Mouse (Mus musculus): ENCODE measurements at regions not wholly inside any gene's neighbourhood (a gene's known extent, or its start where the extent isn't known, plus 50 kb on each side); places are given as distances from the start of the nearest gene placed in this dataset.

DNA sequence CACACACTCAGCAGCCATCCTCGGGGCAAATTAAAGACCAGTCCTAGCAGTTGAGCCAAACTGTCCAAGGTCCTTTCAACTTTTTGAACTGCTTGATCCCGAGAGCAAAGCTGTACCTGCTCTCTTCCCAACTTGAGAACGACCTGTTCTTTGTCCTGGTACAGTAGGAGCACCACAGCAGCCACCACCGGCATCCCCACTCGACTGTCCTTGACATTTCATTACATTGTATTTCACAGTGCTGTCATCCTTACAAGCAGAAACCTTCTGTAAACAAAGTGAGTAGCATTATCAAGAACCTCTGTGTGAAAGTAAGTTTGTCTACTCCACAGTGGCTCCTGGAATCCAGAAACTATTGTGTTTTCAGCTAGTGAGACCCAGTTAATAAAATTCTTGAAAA lies 240.2 kb upstream of the Zfp462 start:
- WGBS, result 78% methylated on average over 5 of the region's 5 CpGs
- Histone ChIP-seq H3K4me3 (no peak overlapping the region), H3K9me3 (no peaks in the 10 kb centered on the region), H3K27me3 (replicated peaks) (no peaks in the 10 kb centered on the region), H3K4me2 (replicated peaks) (no peak overlapping the region), H3K36me3 (no peaks in the 10 kb centered on the region), H3K27ac (no peak overlapping the region), H3K9ac (no peak overlapping the region), H3K4me1 (no peaks in the 10 kb centered on the region)
- ATAC-seq (ENCODE audit: low FRiP score, low read depth), result no peak

DNA sequence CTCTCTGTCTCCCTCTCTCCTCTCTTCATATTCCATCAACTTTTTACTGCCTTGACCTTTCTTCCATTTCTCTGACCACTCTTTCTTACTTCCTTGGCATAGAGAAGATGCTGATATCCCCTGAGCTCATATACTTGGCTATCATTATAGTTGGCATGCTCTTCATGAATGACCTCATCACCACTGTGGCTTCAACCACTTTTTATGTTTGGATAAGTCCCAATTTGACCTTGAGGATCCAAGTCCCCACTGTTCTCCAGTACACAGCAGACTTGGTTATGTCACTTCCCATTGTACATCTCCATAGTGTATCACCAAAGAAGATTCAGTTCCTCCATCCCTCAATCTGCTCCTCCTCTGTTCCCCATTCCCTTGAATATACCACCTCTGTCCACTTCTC lies 235.1 kb upstream of the Zfp462 start:
- ATAC-seq (ENCODE audit: low FRiP score, low read depth), result no peak

DNA sequence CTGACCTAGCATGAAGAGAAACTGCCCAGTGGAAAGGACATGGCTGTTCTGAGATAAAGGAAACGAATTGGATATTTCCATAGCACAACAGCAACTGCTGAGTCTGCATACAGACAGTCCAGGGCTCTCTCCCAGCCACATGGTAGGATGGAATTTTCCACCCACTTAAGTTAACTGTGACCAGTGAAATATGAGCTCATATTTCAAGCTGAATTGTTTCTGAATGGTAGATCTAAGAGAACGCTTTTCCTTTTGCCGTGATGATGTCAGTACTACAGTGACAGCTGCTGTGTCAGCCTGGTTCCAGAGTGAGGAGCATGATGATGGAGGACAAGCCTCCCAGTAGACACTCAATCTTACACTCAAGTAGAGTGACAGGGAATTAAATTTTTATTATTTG lies 231.9 kb upstream of the Zfp462 start:
- 73% methylated on average over 3 of the region's 3 CpGs for WGBS
- no peaks in the 10 kb centered on the region for H3K9me3 ChIP-seq
- no peak overlapping the region for H3K4me3 ChIP-seq
- H3K36me3 ChIP-seq, result no peaks in the 10 kb centered on the region
- ATAC-seq (ENCODE audit: low FRiP score, low read depth), result no peak
- no peaks in the 10 kb centered on the region for H3K4me1 ChIP-seq
- H3K4me2 ChIP-seq (replicated peaks), result no peak overlapping the region
- H3K9ac ChIP-seq, result no peak overlapping the region
- no peaks in the 10 kb centered on the region for H3K27me3 ChIP-seq (replicated peaks)
- H3K27ac ChIP-seq, result no peak overlapping the region

More for the DNA sequence above, 235.1 kb upstream of the Zfp462 start:
- no peak overlapping the region for H3K9ac ChIP-seq
- no peaks in the 10 kb centered on the region for H3K9me3 ChIP-seq
- no peak overlapping the region for H3K4me2 ChIP-seq (replicated peaks)
- H3K27ac ChIP-seq, result no peak overlapping the region
- H3K4me3 ChIP-seq, result no peak overlapping the region
- no peaks in the 10 kb centered on the region for H3K27me3 ChIP-seq (replicated peaks)
- H3K4me1 ChIP-seq, result no peaks in the 10 kb centered on the region
- no peaks in the 10 kb centered on the region for H3K36me3 ChIP-seq

DNA sequence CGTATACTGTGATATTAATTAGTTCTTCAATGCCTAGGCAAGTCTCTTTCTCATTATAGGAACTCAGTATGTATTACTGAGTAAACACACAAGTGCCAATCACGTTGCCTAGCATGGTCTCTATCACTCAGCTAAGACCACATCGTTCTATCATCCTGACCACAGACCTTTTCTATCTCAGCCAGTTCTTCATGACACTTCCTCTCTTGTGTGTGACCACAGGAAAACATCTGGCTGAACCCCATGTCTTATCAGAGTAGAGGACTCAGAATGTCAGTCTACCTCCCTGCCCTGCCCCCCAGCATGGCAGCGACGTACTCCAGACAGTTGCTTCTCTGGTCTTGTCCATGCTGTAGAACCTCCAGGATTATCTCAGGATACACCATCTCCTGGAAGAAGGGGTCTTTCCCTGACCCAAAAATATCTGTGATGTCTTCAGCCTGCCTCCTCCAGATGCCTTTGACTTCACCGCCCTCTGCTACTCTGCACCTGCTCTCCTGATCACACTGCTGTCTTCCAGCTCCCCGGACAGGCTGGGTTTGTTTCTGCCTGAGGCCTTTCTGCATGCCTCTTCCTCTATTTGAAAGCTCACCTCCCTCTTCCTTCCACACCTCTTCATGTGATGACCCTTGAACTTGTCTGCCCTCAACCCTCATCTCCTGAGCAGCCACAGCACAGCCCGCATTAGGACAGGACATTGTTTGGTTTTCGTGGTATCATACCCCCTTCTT lies 230.1 kb upstream of the Zfp462 start:
- Histone ChIP-seq H3K27me3 (replicated peaks) (no peaks in the 10 kb centered on the region), H3K4me2 (replicated peaks) (no peak overlapping the region), H3K9me3 (no peaks in the 10 kb centered on the region), H3K4me1 (no peaks in the 10 kb centered on the region), H3K27ac (no peak overlapping the region), H3K9ac (no peak overlapping the region), H3K4me3 (no peak overlapping the region), H3K36me3 (no peaks in the 10 kb centered on the region)
- no peak for ATAC-seq (ENCODE audit: low FRiP score, low read depth)
- WGBS, result 82% methylated on average over 9 of the region's 9 CpGs

DNA sequence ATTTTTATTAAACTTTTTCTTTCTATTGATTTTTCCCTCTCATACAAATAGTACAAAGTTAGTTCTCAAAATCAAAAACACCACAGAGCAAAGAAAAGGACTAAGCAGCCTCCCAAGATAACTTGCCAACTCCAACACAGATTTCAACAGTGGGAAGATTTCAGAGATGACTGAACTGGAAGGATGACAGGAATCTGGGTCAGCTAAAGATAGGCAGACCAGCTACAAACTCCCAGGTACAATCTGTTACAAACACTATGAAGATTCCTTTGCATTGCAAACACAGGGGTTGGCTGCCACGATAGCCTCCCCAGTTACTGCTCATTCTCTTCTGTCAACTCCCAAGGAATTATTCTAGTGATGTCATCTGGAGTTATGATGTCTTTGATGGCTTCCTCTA lies 226.8 kb upstream of the Zfp462 start:
- Histone ChIP-seq H3K4me3 (no peak overlapping the region), H3K27me3 (replicated peaks) (no peaks in the 10 kb centered on the region), H3K9ac (no peak overlapping the region), H3K36me3 (no peaks in the 10 kb centered on the region), H3K4me2 (replicated peaks) (no peak overlapping the region), H3K9me3 (no peaks in the 10 kb centered on the region), H3K4me1 (no peaks in the 10 kb centered on the region), H3K27ac (no peak overlapping the region)
- WGBS, result 33% methylated on average over 1 of the region's 1 CpGs
- ATAC-seq (ENCODE audit: low FRiP score, low read depth), result no peak

DNA sequence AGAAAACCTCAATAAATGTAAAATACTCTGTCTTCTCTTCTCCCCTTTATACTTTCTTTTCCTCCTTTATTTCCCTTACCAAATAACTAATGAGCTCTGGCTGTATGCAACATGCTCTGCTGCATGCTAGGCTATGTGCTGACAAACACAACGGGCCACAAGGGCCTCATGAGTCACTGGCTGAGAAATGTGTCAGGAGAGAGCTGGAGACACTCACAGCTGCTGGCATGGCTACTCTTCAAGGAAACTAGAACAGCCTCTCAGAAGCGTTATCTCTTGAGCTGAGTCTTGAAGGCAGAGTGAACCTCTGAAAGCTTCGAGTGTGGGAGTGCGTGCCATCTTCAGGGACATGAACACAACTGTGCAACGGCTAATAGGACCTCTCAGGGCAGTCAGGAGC lies 205.8 kb upstream of the Zfp462 start:
- 83% methylated on average over 5 of the region's 5 CpGs for WGBS
- Histone ChIP-seq H3K4me3 (no peak overlapping the region), H3K9me3 (no peaks in the 10 kb centered on the region), H3K27ac (no peak overlapping the region), H3K27me3 (replicated peaks) (no peaks in the 10 kb centered on the region), H3K4me2 (replicated peaks) (no peak overlapping the region), H3K4me1 (no peaks in the 10 kb centered on the region), H3K36me3 (no peaks in the 10 kb centered on the region), H3K9ac (no peak overlapping the region)
- no peak for ATAC-seq (ENCODE audit: low FRiP score, low read depth)

DNA sequence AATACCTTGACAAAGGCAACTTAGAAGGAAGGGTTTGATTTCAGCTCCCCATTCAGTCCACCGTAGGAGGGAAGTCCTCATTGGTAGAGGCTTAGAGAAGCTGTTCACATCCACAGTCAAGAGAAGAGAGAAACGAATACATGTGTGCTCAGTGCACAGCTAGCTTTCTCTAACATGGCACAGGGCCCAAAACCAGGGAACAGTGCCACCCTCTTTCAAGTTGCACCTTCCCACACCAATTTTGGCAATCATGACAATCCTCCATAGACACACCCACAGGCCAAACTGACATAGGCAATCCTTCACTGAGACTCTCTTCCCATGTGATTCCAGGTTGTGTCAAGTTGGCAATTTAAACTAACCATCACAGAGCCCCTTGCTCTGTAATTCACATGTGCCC lies 193.4 kb upstream of the Zfp462 start:
- Histone ChIP-seq H3K27ac (no peak overlapping the region), H3K36me3 (no peaks in the 10 kb centered on the region), H3K27me3 (replicated peaks) (no peaks in the 10 kb centered on the region), H3K9ac (no peak overlapping the region), H3K4me2 (replicated peaks) (no peak overlapping the region), H3K9me3 (no peaks in the 10 kb centered on the region), H3K4me3 (no peak overlapping the region), H3K4me1 (no peaks in the 10 kb centered on the region)
- whole genome bisulfite sequencing, result 82% methylated on average over 2 of the region's 2 CpGs
- no peak for ATAC-seq (ENCODE audit: low FRiP score, low read depth)

DNA sequence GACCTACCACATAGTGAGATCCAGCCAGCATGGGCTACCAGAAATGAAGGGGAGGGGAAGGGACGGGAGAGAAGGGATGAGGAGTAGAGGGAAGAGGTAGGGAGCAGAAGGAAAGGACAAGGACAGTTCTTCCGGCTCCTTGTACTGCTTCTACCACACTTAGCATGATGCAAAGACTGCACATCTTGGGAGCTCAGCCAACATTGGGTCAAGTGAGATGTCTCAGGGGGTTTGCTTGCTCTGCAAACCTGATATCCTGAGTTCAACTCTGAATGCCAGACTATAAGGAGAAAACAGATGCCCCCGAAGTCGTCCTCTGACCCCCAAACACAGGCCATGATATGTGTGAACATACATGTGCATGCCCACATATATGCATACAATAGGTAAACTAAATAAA lies 188.4 kb upstream of the Zfp462 start:
- whole genome bisulfite sequencing, result 89% methylated on average over 4 of the region's 4 CpGs
- Histone ChIP-seq H3K4me1 (peaks cover 7% of the 10 kb centered on the region; the same call in 1 of the 2 replicates), H3K27me3 (replicated peaks) (no peaks in the 10 kb centered on the region), H3K9me3 (no peaks in the 10 kb centered on the region), H3K4me3 (no peak overlapping the region), H3K36me3 (no peaks in the 10 kb centered on the region), H3K9ac (no peak overlapping the region), H3K4me2 (replicated peaks) (no peak overlapping the region), H3K27ac (no peak overlapping the region)
- ATAC-seq (ENCODE audit: low FRiP score, low read depth), result no peak

DNA sequence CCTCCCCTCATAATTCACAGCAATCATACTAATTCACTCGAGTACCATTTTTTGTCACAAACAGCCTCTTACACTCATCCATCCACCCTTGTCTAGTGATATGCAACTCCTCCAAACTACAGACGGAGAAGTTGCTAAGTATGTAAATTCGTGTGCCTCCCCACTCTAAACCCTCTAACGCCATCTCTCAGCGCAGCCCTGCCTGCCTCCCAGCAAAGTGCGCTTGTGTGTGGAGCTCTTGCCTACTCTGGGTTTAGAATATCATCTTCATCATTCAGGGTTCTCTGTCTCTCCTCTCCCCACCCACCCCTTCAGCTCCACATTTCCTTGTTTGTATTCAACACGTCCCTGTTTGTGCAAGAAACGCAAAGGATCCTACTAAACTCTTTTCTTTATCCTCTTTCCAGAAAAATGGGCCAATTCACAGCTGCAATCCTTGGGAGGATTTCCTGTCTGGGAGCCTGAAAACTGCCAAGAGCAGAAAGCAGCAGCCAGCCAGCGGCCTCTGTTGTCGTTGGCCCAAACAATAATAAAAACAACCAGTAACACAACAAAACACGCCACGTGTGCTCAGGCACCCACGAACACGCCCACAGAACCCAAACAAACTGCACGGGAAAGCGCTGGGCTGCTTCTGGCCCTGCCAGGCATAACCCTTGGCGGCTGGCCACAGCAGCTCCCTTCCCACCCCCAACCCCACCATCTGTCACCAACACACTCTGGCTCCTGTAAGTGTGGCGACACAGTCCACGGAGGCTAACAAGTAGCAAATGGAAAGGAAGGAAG lies 186.9 kb upstream of the Zfp462 start:
- Histone ChIP-seq H3K4me2 (replicated peaks) (peak overlapping the region; percentile 36), H3K27ac (0 out of 2 replicates have a peak overlapping the region, but pooled peaks have one; percentile 3), H3K4me1 (peaks cover 7% of the 10 kb centered on the region; the same call in 1 of the 2 replicates), H3K4me3 (no peak overlapping the region), H3K27me3 (replicated peaks) (no peaks in the 10 kb centered on the region), H3K9me3 (no peaks in the 10 kb centered on the region), H3K36me3 (no peaks in the 10 kb centered on the region), H3K9ac (no peak overlapping the region)
- ATAC-seq (ENCODE audit: low FRiP score, low read depth), result peak; percentile 68
- WGBS, result 43% methylated on average over 19 of the region's 19 CpGs

DNA sequence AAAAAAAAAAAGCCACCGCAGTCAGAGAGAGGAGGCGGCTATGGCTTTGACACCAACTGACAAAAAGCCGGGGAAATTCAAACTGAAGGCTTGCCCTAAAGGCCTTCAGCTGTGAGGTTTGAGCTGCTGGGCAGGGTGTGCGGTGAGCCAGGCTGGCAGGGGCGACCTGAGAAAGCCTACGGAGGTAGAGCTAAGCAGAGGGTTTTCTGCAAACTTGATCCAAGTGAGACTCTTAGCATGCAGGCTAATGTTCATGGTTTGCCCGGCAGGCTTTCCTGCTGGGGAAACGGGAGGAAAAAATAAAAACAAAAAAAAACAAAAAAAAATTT lies 186.4 kb upstream of the Zfp462 start:
- Histone ChIP-seq H3K36me3 (no peaks in the 10 kb centered on the region), H3K9me3 (no peaks in the 10 kb centered on the region), H3K9ac (no peak overlapping the region), H3K27ac (no peak overlapping the region), H3K27me3 (replicated peaks) (no peaks in the 10 kb centered on the region), H3K4me1 (peaks cover 7% of the 10 kb centered on the region; the same call in 1 of the 2 replicates), H3K4me3 (no peak overlapping the region), H3K4me2 (replicated peaks) (peak overlapping the region; percentile 36)
- no peak for ATAC-seq (ENCODE audit: low FRiP score, low read depth)
- WGBS, result 58% methylated on average over 8 of the region's 8 CpGs

DNA sequence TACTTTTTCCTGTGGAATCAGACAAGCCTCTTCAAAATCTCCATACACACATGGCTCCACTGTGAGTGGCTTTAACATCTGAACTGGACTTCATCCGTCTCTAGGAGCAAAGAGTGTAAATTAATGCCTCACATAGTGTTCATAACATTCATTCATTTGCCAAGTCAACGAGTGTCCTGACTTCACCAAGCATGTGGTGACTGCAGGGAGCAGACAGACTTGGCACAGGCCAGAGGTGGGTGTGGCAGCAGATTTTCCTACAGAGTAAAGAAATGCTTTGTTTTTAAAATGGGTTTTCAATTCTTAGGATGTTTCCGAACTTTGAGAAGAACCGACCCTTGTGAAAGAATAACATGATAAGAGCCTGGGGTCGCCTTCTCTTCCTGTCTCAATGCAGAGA lies 183.6 kb upstream of the Zfp462 start:
- no peak for ATAC-seq (ENCODE audit: low FRiP score, low read depth)

DNA sequence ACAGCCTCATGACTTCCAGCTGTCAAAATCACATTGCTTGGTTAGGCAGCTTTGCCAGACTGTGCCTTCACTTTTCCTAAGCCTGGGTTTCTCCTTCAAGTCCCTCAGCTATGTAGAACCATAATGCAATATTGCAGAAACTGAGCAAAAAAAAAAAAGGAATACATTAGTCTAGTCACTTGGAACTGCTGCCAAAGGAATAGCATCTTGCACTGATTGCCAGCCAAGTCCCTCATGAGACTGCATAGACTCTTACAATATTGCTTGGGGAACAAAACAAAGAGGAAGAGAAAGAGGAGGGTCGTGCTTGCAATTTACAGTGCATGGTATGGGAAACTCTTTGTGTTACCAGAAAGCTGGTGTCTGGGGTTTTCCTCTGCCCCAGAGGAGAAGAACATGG lies 179.8 kb upstream of the Zfp462 start:
- Histone ChIP-seq H3K9ac (no peak overlapping the region), H3K27ac (no peak overlapping the region), H3K27me3 (replicated peaks) (no peaks in the 10 kb centered on the region), H3K4me3 (no peak overlapping the region), H3K4me1 (no peaks in the 10 kb centered on the region), H3K36me3 (no peaks in the 10 kb centered on the region), H3K4me2 (replicated peaks) (no peak overlapping the region), H3K9me3 (no peaks in the 10 kb centered on the region)
- WGBS, result 55% methylated on average over 1 of the region's 1 CpGs
- no peak for ATAC-seq (ENCODE audit: low FRiP score, low read depth)

More for the DNA sequence above, 183.6 kb upstream of the Zfp462 start:
- Histone ChIP-seq H3K4me2 (replicated peaks) (no peak overlapping the region), H3K27me3 (replicated peaks) (no peaks in the 10 kb centered on the region), H3K36me3 (no peaks in the 10 kb centered on the region), H3K4me3 (no peak overlapping the region), H3K9me3 (no peaks in the 10 kb centered on the region), H3K9ac (no peak overlapping the region), H3K4me1 (peaks cover 7% of the 10 kb centered on the region; the same call in 1 of the 2 replicates), H3K27ac (no peak overlapping the region)
- 71% methylated on average over 5 of the region's 5 CpGs for WGBS
